Mouse (Mus musculus) lung, adult 18-20 months (tissue): ENCODE results near the gene Capn6.
A peak's percentile ranks its signal among the peaks of the same experiment; 100 is the strongest.

Source experiments
- DNase-seq, 2 experiments: peaks; one replicate each; pipeline ENCODE4 v3.0.0; 2022; ENCODE audit warnings: mixed read lengths in 2 of 2

The Capn6 gene

DNA sequence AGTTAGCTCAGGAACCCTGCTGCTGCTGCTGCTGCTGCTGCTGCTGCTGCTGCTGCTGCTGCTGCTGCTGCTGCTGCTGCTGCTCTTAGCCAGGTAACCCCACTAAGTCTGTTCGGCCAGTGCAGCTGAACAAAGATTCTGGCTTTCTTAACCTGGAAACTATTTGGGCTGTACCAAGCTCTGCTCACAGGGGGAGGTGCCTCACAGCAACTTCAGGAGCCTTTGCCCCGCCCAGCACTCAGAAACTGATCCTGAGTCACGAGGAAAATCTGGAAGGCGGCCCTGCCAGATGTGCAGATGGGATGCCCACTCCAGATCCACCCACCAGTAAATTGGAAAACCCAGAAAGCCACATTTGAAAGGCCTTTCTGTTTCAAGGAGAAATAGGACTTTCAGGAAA, at the start of gene Capn6:
Gene Capn6, minus strand, starts transcription at position 203 of the 400 bp plus-strand sequence.
- peak; percentile 8 to 14 for DNase-seq

DNA sequence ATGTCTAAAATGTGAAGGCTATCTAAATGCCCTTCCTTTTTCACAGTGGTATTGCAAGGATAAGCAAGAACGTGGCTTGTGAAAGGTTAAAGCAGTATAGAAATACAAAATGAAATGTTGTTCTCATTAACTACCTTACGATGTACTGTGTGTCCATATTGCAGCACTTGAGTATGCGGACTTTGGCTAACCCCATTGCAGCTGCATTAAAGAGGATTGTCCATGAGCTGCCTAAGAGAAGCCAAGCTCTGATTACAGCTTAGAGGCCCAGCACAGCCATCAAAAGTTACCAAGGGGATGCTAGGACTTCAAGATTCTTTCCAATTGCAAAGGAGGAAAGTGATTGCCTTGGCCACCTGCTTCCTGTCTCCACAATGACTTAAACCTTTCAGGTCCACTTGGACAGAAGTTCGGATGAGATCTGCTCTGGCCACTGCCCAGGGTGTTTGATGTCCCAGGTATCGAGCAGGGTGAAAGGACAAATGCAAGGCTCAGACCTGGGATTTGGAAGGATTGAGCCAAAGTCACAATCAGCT, 40.0 kb upstream of the Capn6 start:
- no peak for DNase-seq

DNA sequence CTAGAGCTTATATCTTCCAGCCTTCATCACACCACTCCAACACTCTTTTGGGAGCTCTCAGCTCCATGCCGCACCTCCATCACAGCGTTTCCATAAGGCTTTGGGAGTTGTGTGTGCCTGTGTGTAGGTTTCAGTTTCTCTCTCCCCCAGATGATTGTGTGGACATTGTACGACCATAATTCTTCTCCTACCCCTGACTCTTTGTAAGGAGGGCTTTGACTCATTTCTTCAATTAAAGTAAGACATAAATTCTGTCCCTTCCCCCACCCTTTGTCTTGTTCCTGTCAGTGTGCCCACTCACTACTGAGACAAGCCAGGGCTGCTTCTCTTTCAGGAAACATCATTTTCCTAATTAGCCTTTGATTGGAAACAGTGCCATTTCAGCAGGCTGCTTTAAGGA, 24.1 kb upstream of the Capn6 start:
- DNase-seq = no peak

DNA sequence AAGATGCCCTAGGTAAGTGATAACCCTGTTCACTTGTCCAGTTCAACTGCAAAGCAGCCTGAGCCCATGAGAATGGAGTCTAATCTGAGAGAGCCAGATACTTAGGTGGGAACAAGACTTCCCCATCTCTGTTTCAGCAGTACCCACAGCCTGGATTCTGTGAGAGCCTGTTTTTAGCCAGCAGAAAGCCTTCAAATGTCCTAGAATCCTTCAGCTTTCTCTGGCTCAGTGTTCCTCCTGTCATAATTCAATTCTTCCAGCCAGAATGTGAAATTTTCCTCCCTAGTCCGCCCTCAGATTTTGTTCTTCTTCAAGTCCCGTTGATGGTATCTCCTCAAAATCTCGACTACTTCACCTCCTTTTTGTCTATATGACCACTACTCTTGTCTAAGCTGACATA, 22.8 kb upstream of the Capn6 start:
- DNase-seq = no peak

DNA sequence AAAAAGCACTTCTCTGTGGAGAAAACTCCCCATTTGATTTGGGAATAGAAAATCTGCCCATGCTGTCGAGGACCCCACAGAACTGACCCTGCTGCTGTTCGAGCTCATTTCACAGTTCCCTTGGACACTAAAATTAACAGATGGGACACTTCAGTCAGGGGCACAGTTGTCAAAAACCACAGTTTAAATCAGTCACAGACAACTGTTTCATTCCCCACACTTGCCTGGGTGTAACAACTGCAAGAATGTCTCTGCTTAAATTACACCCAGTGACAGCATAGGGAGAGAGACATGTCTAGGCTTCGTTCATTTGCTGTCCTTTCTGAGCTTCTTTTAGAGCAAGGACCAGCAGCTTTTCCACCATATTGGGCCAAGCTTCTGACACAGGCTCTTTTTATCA, 19.4 kb upstream of the Capn6 start:
- no peak for DNase-seq

- DNase-seq = no peak
Measured at GRCm38 (mm10) chrX:143826521-143826920, 693 bp downstream of the Capn6 start.

DNA sequence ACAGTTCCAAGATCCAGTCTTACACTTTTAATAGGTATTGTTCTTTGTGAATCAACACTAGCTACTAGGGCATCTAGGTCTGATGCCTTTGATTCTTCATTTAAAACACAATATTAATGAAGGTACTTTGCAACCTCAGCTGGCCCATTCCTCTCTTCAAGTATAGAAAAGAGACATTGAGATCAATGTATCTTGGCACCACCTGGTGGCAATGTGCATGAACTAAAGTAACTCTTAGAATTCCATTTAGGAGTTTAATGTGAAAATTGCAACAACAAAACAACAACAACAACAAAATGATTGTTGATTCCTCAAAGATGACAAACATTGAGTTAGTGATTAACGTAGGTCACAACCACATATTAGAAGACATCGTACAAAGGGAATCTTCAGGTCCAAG, 8.3 kb downstream of the Capn6 start:
- DNase-seq = no peak

DNA sequence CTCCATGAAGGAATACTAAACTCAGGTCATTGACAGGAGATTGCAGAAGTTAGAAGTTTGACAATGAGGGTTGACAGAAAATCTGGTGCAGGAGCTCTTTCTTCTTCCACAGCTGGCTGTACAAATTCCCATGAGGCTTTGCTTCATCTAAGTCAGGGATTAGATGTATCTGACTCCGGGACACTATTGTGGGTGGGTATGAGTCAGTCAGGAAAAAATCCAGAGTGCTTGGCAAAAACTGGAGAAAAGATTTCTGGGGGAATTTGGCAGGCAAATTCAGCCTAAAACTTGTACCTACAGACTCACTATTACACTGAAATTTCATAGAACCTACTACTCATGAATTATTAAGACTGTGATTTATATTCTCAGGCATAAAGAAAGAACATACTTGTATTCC, 11.3 kb downstream of the Capn6 start:
- DNase-seq = no peak

GRCm38 (mm10) chrX:143762556-143762955, 64.7 kb downstream of the Capn6 start:
- no peak for DNase-seq
